Mouse (Mus musculus): ENCODE measurements at regions not wholly inside any gene's neighbourhood (a gene's known extent, or its start where the extent isn't known, plus 50 kb on each side); places are given as distances from the start of the nearest gene placed in this dataset.

DNA sequence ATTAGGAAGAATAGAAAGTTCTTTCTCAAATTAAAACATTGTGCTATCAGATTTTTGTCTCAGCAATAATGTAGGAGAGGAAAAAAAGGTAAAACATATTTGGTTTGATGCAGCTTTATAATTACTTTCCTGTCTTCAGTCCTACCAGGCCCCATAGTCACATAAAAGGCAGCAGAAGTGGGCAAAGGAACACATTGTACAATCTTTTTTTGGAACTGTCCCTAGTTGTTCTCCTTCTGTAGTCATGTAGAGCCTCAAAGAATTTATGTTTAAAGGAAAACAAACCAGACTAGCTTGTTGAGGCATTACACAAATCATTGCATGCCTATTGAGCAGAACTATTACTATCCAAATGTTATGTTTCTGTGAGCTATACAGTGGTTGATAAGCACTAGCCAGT, 288.7 kb upstream of the Rspo3 start:
- TF ChIP-seq CTCF (IDR thresholded peaks at IDR 0.05; ENCODE audit: low read depth) (no peak), EP300 (IDR thresholded peaks at IDR 0.05; ENCODE audit: low read depth) (no peak)

All from heart, postnatal 0 days (tissue).